Mouse (Mus musculus) monocyte, adult 5-6 weeks (primary cell): Measurements from ENCODE around the gene Dnaic2. TPM values are rescaled to one million over a fixed set of nuclear protein-coding genes. Genes with fewer than 3 reads are reported as not detected.

ENCODE experiments used
- ATAC-seq: fragments of 153-309, 156-312 bp; replicated peaks from 2 replicates; pipeline ENCODE4 v1.8.0; 2017; ENCODE audit warnings: mild to moderate bottlenecking; ENCODE audit not compliant: low TSS enrichment, insufficient number of reproducible peaks, severe bottlenecking, poor library complexity, low FRiP score
- total RNA-seq: library from RNA; stranded (forward); fragments of 200-1000, 200-491, 200-594 nt; gene quantifications from 3 replicates; pipeline ENCODE4 v1.2.3, GENCODE M21; 2017

Gene Dnaic2
- total RNA-seq, 1 experiment from 2014 or later = not detected

GRCm38 (mm10) chr11:114694451-114694850 is 32.8 kb upstream of the Dnaic2 start:
- ATAC-seq = no peak

- ATAC-seq = no peak
These were observed 28.7 kb upstream of the Dnaic2 start for GRCm38 (mm10) chr11:114698496-114698895.

- ATAC-seq = no peak
These were observed 27.7 kb upstream of the Dnaic2 start for GRCm38 (mm10) chr11:114699511-114699910.

GRCm38 (mm10) chr11:114702311-114702995 is 24.8 kb upstream of the Dnaic2 start:
- 0 out of 2 replicates have a peak, but pooled peaks have one; percentile 7 for ATAC-seq

GRCm38 (mm10) chr11:114702996-114703361 is 24.2 kb upstream of the Dnaic2 start:
- no peak for ATAC-seq

GRCm38 (mm10) chr11:114704071-114704913 is 22.9 kb upstream of the Dnaic2 start:
- ATAC-seq = no peak

- ATAC-seq = no peak
These were observed 20.9 kb upstream of the Dnaic2 start for GRCm38 (mm10) chr11:114706358-114706757.

GRCm38 (mm10) chr11:114711393-114711792 is 15.8 kb upstream of the Dnaic2 start:
- no peak for ATAC-seq

- ATAC-seq = no peak
These were observed 15.3 kb upstream of the Dnaic2 start for GRCm38 (mm10) chr11:114711861-114712260.

- ATAC-seq = no peak
These were observed 12.7 kb upstream of the Dnaic2 start for GRCm38 (mm10) chr11:114714526-114714925.

- no peak for ATAC-seq
These were observed 11.7 kb upstream of the Dnaic2 start for GRCm38 (mm10) chr11:114715531-114715930.

GRCm38 (mm10) chr11:114720535-114720934 is 6.7 kb upstream of the Dnaic2 start:
- no peak for ATAC-seq

GRCm38 (mm10) chr11:114722438-114722837 is 4.8 kb upstream of the Dnaic2 start:
- no peak for ATAC-seq

GRCm38 (mm10) chr11:114723030-114723429 is 4.2 kb upstream of the Dnaic2 start:
- no peak for ATAC-seq

- no peak for ATAC-seq
These were observed 2.2 kb upstream of the Dnaic2 start for GRCm38 (mm10) chr11:114724787-114725590.

GRCm38 (mm10) chr11:114727826-114728186 is 598 bp downstream of the Dnaic2 start:
- no peak for ATAC-seq

- ATAC-seq = no peak
These were observed 1.1 kb downstream of the Dnaic2 start for GRCm38 (mm10) chr11:114728333-114728732.

GRCm38 (mm10) chr11:114729832-114730363 is 2.7 kb downstream of the Dnaic2 start:
- ATAC-seq = no peak

- no peak for ATAC-seq
These were observed 4.5 kb downstream of the Dnaic2 start for GRCm38 (mm10) chr11:114731711-114732110.
